Mouse (Mus musculus): ENCODE measurements at regions not wholly inside any gene's neighbourhood (a gene's known extent, or its start where the extent isn't known, plus 50 kb on each side); places are given as distances from the start of the nearest gene placed in this dataset.

DNA sequence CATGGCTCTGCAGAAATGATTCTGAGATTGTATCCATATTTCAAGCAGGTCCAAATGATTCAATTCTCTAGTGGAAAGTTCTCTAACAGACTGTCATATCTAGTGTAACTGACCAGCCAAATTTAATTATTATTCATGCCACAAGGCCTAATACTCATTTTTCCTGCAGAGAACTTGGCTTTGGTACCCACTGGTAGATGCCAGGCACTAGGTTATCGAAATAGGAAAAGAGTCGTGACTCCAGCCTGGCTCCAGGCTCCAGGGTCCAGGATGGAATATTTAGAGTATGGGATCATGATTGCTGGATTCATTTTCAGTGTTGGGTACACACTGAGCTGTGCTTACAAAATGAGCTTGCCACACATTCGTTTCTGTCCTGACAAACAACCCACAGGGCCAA lies 452.4 kb upstream of the Got2 start:
- TF ChIP-seq POLR2A (IDR thresholded peaks at IDR 0.05; ENCODE audit: borderline replicate concordance, extremely low read depth, insufficient read depth, insufficient read length, poor library complexity, severe bottlenecking) = no peak
- no peak for TF ChIP-seq CTCF (IDR thresholded peaks at IDR 0.05; ENCODE audit: borderline replicate concordance, extremely low read depth, insufficient read depth, insufficient read length)
- DNase-seq (ENCODE audit: low read depth) = no peak

DNA sequence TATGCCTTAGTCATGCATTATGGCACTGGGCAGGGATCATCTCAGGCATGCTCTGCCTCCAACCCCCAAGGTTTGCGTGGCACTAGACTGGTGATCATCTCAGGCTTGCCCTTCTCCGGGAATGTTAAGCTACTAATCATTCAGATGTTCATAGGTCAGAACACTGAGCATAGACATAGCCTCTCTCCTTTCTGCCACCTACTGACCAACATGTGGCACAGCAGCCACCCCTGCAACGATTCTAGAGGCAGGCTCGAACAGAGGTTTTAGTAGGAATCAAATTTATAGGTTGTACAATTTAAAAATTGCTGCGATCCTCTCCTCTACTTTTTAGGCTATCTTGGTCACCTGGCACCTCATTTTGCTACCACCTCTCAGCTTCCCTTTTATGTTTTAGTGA lies 430.0 kb upstream of the Got2 start:
- no peak for TF ChIP-seq POLR2A (IDR thresholded peaks at IDR 0.05; ENCODE audit: borderline replicate concordance, extremely low read depth, insufficient read depth, insufficient read length, poor library complexity, severe bottlenecking)
- TF ChIP-seq CTCF (IDR thresholded peaks at IDR 0.05; ENCODE audit: borderline replicate concordance, extremely low read depth, insufficient read depth, insufficient read length) = peak; percentile 35; the same call in 1 of the 2 replicates
- DNase-seq (ENCODE audit: low read depth) = no peak

DNA sequence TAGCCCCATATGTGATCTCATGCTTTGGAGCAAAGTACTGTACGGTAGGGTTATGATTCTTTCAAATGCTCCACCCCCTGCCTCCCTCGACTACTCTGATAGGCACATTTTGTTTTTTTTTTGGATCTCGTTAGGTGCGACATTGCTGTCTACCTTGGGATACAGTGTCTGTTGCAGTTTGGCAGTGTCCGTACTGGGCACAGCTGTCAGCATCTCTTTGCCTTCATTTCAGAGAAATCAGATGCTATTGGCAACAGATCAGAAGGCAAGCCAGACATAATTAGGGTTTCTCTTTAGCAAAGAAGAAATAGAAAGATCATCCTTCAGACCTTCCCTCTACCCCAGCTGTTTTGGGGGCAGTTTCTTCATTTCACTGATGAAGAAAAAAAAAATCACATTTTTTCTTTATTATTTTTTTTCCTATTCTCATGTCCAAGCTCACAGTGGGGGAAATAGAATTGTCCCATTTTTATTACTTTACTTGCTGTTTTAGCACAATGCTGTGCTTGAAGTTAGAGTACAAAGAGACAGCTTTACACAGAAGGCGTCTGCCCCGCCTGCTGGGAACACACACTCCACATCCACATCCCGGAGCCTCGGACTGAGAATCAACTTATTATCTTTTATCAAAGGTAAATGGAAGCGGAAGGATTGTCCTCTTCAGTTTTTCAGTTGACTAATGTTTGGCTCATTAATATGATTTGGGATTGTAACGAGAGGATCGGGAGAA lies 420.8 kb upstream of the Got2 start:
- TF ChIP-seq POLR2A (IDR thresholded peaks at IDR 0.05; ENCODE audit: borderline replicate concordance, extremely low read depth, insufficient read depth, insufficient read length, poor library complexity, severe bottlenecking) (no peak), CTCF (IDR thresholded peaks at IDR 0.05; ENCODE audit: borderline replicate concordance, extremely low read depth, insufficient read depth, insufficient read length) (no peak)
- peak; percentile 80 for DNase-seq (ENCODE audit: low read depth)

DNA sequence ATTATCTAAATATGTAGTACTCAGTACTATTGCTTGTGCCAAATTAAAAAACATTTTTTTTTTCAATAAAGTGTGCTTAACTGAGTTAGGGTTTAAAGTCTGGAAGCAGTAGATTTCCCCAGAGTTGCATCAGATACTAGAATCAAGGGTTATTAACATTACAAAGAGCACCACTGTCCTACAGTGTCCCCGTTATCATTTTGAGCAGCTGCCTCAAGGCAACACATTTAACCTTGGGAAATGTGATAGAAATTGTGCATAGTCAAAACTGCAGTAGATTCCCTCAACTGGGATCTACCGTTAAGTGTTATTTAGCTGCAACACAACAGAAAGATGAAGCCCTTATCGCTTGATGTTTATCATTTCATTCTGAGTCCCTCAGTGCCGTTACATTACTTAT lies 408.3 kb upstream of the Got2 start:
- peak; percentile 46 for DNase-seq (ENCODE audit: low read depth)

DNA sequence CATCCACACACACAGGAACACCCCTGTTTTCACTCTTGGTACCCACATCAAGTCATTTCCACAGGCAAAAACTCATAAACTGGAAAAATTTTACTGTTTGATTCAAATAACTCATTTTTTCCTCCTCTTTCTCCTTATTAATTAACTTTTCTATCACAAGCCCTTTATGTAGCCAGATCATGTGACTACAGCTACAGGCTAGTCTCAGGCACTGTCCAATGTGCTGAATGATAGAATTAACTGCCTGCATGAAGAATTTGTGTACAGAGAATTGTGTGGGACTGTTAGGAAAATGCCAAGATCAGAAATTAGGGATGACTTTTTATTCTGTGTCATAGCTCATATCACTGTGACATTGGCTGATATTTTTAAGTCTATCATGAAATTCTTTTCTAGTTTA lies 402.4 kb upstream of the Got2 start:
- DNase-seq (ENCODE audit: low read depth) = peak; percentile 11
- no peak for TF ChIP-seq POLR2A (IDR thresholded peaks at IDR 0.05; ENCODE audit: borderline replicate concordance, extremely low read depth, insufficient read depth, insufficient read length, poor library complexity, severe bottlenecking)
- TF ChIP-seq CTCF (IDR thresholded peaks at IDR 0.05; ENCODE audit: borderline replicate concordance, extremely low read depth, insufficient read depth, insufficient read length) = no peak

More for the DNA sequence above, 408.3 kb upstream of the Got2 start:
- TF ChIP-seq POLR2A (IDR thresholded peaks at IDR 0.05; ENCODE audit: borderline replicate concordance, extremely low read depth, insufficient read depth, insufficient read length, poor library complexity, severe bottlenecking) = no peak

DNA sequence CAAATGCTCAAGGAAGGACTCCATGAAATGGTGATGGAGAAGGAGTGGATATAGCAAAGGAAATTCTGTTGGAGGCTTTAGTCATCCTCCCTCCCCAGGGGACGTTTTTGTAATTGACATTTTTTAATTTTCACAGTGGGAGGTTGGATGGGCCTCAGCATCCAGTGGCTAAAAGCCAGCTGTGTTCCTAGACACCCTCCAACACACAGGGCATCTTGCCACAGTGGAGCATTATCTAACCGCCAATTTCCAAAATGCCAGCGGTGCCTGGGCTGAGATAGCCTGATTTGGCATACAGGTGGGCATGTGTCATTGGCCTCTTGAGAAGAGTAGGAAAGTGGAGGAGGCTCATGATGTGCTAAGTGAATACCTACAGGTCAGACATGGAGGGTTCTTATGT lies 401.2 kb upstream of the Got2 start:
- TF ChIP-seq CTCF (IDR thresholded peaks at IDR 0.05; ENCODE audit: borderline replicate concordance, extremely low read depth, insufficient read depth, insufficient read length) (no peak), POLR2A (IDR thresholded peaks at IDR 0.05; ENCODE audit: borderline replicate concordance, extremely low read depth, insufficient read depth, insufficient read length, poor library complexity, severe bottlenecking) (no peak)
- no peak for DNase-seq (ENCODE audit: low read depth)

DNA sequence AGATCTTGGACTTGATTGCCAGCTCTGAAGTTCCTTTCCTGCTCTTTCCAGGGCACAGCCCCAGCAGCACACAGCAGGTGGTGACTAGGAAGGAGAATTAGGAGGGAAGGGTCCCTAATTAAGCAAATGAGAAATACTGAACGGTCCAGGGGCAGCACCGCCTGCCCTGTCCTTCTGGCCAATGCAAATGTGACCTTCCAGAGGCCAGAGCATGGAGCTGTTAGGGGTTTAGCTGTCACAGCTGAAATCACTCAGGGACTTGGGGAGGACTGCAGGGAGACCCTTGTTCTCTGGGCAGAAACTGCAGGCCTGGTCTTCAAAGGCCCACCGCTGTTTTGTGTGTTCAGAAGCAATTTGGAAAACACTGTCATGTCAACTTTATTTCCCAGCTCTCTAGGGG lies 400.2 kb upstream of the Got2 start:
- DNase-seq (ENCODE audit: low read depth) = peak; percentile 50

DNA sequence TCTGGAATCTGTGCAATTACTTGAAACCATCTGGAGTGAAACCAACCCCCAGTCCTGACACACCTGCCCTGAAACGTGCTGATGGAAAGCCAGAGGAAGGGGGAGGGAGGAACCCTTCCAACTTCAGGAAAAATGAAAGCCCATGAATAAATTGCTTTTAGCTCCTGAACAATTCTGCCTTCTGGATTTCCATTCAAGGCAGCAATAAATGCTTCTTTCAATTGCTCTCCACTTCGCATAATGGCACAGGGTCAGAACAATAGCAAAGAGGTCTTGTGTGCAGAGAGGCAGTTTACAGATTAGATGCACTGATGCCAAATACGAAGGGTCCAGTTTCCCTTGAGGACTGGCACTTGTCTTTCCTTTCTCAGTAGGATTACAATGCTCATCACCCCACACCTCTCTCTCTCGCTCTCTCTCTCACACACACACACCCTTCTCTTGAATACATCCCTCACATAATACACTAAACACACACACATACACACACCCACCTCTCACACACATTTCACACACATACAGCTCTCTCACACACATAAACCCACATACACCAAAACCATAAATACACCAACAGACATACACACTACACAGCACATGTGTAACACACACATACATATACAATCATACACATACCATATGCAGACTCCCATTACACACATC lies 389.3 kb upstream of the Got2 start:
- peak; percentile 89 for DNase-seq (ENCODE audit: low read depth)
- no peak for TF ChIP-seq POLR2A (IDR thresholded peaks at IDR 0.05; ENCODE audit: borderline replicate concordance, extremely low read depth, insufficient read depth, insufficient read length, poor library complexity, severe bottlenecking)
- TF ChIP-seq CTCF (IDR thresholded peaks at IDR 0.05; ENCODE audit: borderline replicate concordance, extremely low read depth, insufficient read depth, insufficient read length) = no peak

More for the DNA sequence above, 400.2 kb upstream of the Got2 start:
- no peak for TF ChIP-seq CTCF (IDR thresholded peaks at IDR 0.05; ENCODE audit: borderline replicate concordance, extremely low read depth, insufficient read depth, insufficient read length)
- no peak for TF ChIP-seq POLR2A (IDR thresholded peaks at IDR 0.05; ENCODE audit: borderline replicate concordance, extremely low read depth, insufficient read depth, insufficient read length, poor library complexity, severe bottlenecking)

DNA sequence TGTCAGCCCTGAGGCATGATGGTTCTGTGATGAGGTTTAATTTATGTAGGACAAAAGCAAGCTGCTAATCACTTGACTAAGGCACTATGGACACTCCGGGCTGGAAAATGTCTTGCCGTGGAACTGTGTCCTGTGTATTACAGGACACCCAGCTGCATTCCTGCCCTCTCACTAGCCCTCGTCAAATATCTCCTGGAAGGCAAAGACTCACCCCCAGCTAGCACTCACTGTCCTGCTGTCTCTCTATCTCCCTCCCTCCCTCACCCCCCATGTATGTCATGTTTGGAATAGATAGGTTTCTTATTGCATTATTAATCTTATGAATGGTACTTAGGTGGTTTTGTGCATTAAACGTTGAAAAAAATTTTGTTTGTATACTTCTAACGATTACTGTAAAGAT lies 388.7 kb upstream of the Got2 start:
- peak; percentile 30 for DNase-seq (ENCODE audit: low read depth)
- TF ChIP-seq CTCF (IDR thresholded peaks at IDR 0.05; ENCODE audit: borderline replicate concordance, extremely low read depth, insufficient read depth, insufficient read length) = no peak
- TF ChIP-seq POLR2A (IDR thresholded peaks at IDR 0.05; ENCODE audit: borderline replicate concordance, extremely low read depth, insufficient read depth, insufficient read length, poor library complexity, severe bottlenecking) = no peak

DNA sequence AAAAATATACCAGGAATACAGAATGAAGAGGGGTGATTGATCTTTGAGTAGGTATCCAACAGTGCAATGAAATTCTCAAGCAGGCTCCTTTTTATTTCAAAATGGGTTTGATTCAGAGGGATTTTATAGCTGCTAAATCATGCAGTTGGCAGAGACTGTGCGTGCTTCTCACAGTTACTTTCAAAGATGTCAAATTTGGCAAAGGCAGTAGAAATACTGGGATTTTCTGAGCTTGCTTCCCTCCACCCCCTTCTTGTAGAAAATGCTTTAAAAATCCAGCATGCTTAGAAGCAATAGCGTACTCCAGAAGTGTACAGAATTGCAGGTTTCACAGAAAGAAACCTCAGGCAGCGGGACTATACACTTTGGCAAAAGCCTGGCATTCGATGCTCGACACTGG lies 367.9 kb upstream of the Got2 start:
- TF ChIP-seq POLR2A (IDR thresholded peaks at IDR 0.05; ENCODE audit: borderline replicate concordance, extremely low read depth, insufficient read depth, insufficient read length, poor library complexity, severe bottlenecking) = no peak
- no peak for TF ChIP-seq CTCF (IDR thresholded peaks at IDR 0.05; ENCODE audit: borderline replicate concordance, extremely low read depth, insufficient read depth, insufficient read length)
- DNase-seq (ENCODE audit: low read depth) = peak; percentile 84

DNA sequence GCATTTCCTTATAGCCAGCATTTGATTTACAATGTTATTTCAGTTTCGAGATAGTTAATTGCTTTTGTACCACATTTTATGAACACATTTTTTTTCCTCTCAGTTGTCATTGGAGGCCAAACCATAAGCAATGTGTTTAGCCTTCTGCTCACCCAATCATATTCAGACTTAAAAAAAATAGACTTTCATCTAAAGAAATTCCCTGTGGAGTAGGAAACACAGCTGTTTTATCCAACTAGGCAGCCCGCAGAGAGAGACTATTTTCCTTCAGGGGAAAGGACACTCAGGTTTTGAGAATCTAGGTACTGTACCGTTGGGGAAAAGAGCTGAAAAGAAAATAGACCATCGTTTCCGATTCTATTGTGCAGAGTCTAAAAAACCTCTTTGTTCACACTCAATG lies 367.5 kb upstream of the Got2 start:
- TF ChIP-seq CTCF (IDR thresholded peaks at IDR 0.05; ENCODE audit: borderline replicate concordance, extremely low read depth, insufficient read depth, insufficient read length) (no peak), POLR2A (IDR thresholded peaks at IDR 0.05; ENCODE audit: borderline replicate concordance, extremely low read depth, insufficient read depth, insufficient read length, poor library complexity, severe bottlenecking) (no peak)
- DNase-seq (ENCODE audit: low read depth) = peak; percentile 72

DNA sequence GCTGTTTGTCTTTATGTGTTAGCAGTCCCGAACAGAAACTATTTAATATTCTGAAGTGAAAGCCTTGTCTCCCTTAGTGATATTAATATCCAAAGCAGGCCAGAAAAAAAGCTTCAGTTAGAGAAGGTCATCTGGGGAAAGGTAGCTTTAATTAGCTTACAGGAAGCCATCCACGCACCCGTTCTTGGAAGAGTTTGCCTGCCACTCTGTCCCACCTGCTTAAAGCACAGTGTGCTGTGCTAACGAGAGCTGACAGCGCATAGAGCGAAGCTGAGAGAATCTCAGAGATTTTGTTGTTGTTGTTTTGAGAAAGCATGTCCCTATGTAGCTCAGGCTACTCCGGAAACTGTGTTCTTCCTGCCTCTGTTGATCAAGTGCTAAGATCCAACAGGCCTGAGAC lies 357.7 kb upstream of the Got2 start:
- no peak for TF ChIP-seq POLR2A (IDR thresholded peaks at IDR 0.05; ENCODE audit: borderline replicate concordance, extremely low read depth, insufficient read depth, insufficient read length, poor library complexity, severe bottlenecking)
- TF ChIP-seq CTCF (IDR thresholded peaks at IDR 0.05; ENCODE audit: borderline replicate concordance, extremely low read depth, insufficient read depth, insufficient read length) = no peak
- DNase-seq (ENCODE audit: low read depth) = peak; percentile 59

Data from brain, embryonic 14.5 days (tissue).